Mouse (Mus musculus) hindbrain, embryonic 16.5 days (tissue): ENCODE data around the gene Phox2b. TPM values are rescaled to one million over a fixed set of nuclear protein-coding genes. Genes with fewer than 3 reads are reported as not detected.

ENCODE experiments used
- ATAC-seq: fragments of 200-750 bp; cut with Nextera tagmentation; 2 replicates; pipeline ENCODE4 v1.8.0; 2017; ENCODE audit warnings: moderate TSS enrichment, moderate library complexity
- H3K27ac ChIP-seq: fragments of 300-500 bp; sonication (generic); 2 replicates; pipeline ENCODE4 v1.5.1; 2014; ENCODE audit warnings: low read depth, mild to moderate bottlenecking, control low read depth, low read length, moderate library complexity
- H3K27me3 ChIP-seq: fragments of 300-500 bp; sonication (generic); replicated peaks from 2 replicates; pipeline ENCODE4 v1.6.1; 2014; ENCODE audit warnings: low read length; ENCODE audit not compliant: control insufficient read depth, insufficient read depth
- H3K36me3 ChIP-seq: fragments of 300-500 bp; sonication (generic); 2 replicates; pipeline ENCODE4 v1.6.1; 2014; ENCODE audit warnings: mild to moderate bottlenecking, low read length, moderate library complexity, mixed read lengths; ENCODE audit not compliant: control insufficient read depth, insufficient read depth
- H3K4me1 ChIP-seq: fragments of 300-500 bp; sonication (generic); 2 replicates; pipeline ENCODE4 v1.6.1; 2014; ENCODE audit warnings: low read depth, low read length; ENCODE audit not compliant: control insufficient read depth, insufficient read depth
- H3K4me2 ChIP-seq: fragments of 300-500 bp; sonication (generic); 2 replicates; pipeline ENCODE4 v1.6.1; 2014; ENCODE audit warnings: mild to moderate bottlenecking, low read length, control low read depth, moderate library complexity
- H3K4me3 ChIP-seq: fragments of 300-500 bp; sonication (generic); 2 replicates; pipeline ENCODE4 v1.5.1; 2014; ENCODE audit warnings: mild to moderate bottlenecking, low read length, control low read depth, moderate library complexity
- H3K9ac ChIP-seq: fragments of 300-500 bp; sonication (generic); 2 replicates; pipeline ENCODE4 v1.6.1; 2014; ENCODE audit warnings: low read depth, mild to moderate bottlenecking, control low read depth, low read length, moderate library complexity
- H3K9me3 ChIP-seq: fragments of 300-500 bp; sonication (generic); 2 replicates; pipeline ENCODE4 v1.6.1; 2014; ENCODE audit warnings: mild to moderate bottlenecking, low read length, moderate library complexity; ENCODE audit not compliant: control insufficient read depth
- WGBS: fragments of 180-500 bp; shearing (Covaris S2); extraction: QIAGEN DNeasy Blood & Tissue Kit; methylation state at CpG from one replicate; pipeline ENCODE4 v1.1.7; 2014; 5-methylcytosine and 5-hydroxymethylcytosine counted together
- polyA plus RNA-seq: library from polyadenylated mRNA; unstranded; fragments of >200 nt; fragmentation: Nextera tagmentation; extraction: Ambion mirVana; gene quantifications from 2 replicates; pipeline ENCODE4 v1.2.1, GENCODE M21; 2015

Phox2b gene
- polyA plus RNA-seq, 1 experiment from 2014 or later: 12.3 TPM

- no peaks in the 10 kb centered on the region for H3K9me3 ChIP-seq
- 1% methylated on average over 22 of the region's 28 CpGs for WGBS
- ATAC-seq: peak; percentile 78
These were observed 2.9 kb upstream of the Phox2b start for GRCm38 (mm10) chr5:67101793-67102600.

GRCm38 (mm10) chr5:67101395-67101760, 2.3 kb upstream of the Phox2b start:
- Histone ChIP-seq H3K4me1 (no peaks in the 10 kb centered on the region), H3K27ac (no peak overlapping the region), H3K9me3 (no peaks in the 10 kb centered on the region), H3K4me2 (no peak overlapping the region), H3K9ac (no peak overlapping the region), H3K4me3 (no peak overlapping the region), H3K36me3 (no peaks in the 10 kb centered on the region), H3K27me3 (peaks cover 54% of the 10 kb centered on the region)
- 3% methylated on average over 9 of the region's 9 CpGs for WGBS
- peak; percentile 38; the same call in 1 of the 2 replicates for ATAC-seq

More at GRCm38 (mm10) chr5:67101793-67102600, 2.9 kb upstream of the Phox2b start:
- Histone ChIP-seq H3K4me1 (no peaks in the 10 kb centered on the region), H3K4me2 (no peak overlapping the region), H3K36me3 (no peaks in the 10 kb centered on the region), H3K4me3 (no peak overlapping the region), H3K9ac (no peak overlapping the region), H3K27ac (no peak overlapping the region), H3K27me3 (peaks cover 53% of the 10 kb centered on the region)

DNA sequence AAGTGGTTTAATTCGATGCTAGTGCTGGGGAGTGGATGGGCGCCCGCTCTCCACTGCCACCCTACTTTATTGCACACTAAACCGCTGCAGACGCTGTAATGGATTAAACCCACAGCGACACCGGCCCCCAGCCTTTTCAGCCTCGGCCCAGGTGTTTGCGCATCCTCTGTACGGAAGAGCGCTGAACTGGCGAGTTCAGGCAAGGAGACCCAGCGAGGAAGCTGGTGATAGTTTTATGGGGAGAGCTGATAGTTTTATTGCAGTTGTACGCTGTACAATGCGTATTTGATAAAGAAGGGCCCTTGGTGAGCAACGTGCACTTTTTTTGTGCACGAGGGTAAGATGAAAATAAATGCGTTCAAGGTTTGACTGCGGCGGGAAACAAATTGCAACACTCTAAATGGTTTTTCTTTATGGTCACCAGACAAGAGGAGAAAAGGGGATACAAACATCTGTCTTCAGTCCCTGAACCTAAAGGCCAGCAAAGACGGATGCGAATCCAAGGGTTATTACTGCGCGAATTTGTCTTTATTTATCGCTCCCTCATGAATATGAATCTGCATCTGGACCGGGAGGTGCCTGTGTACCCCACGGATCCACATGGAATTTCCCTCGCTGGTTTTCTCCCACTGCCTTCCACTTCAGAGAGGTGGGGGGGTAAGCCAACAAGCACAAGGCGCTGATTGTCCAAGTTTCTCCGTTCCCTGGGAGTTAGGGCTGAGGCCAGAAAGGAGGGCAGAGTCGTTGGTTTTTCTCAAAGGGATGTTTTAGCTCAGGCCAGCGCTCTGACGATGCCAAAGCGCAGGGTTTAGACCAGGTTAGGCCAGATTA, 1.7 kb upstream of the Phox2b start:
- no peak overlapping the region; the same call in 1 of the 2 replicates for H3K4me2 ChIP-seq
- no peaks in the 10 kb centered on the region for H3K4me1 ChIP-seq
- H3K9me3 ChIP-seq: no peaks in the 10 kb centered on the region
- H3K4me3 ChIP-seq: no peak overlapping the region
- H3K9ac ChIP-seq: no peak overlapping the region
- WGBS: 2% methylated on average over 34 of the region's 34 CpGs
- H3K27ac ChIP-seq: no peak overlapping the region
- H3K36me3 ChIP-seq: no peaks in the 10 kb centered on the region
- peaks cover 54% of the 10 kb centered on the region for H3K27me3 ChIP-seq
- no peak for ATAC-seq

GRCm38 (mm10) chr5:67099393-67100271, 531 bp upstream of the Phox2b start:
- H3K36me3 ChIP-seq: no peaks in the 10 kb centered on the region
- no peaks in the 10 kb centered on the region for H3K4me1 ChIP-seq
- H3K27ac ChIP-seq: no peak overlapping the region; the same call in 1 of the 2 replicates
- ATAC-seq: no peak
- no peaks in the 10 kb centered on the region for H3K9me3 ChIP-seq
- H3K4me3 ChIP-seq: peak overlapping the region; percentile 5; the same call in 1 of the 2 replicates
- H3K4me2 ChIP-seq: no peak overlapping the region
- 1% methylated on average over 32 of the region's 32 CpGs for WGBS
- H3K9ac ChIP-seq: no peak overlapping the region
- H3K27me3 ChIP-seq: peaks cover 48% of the 10 kb centered on the region

DNA sequence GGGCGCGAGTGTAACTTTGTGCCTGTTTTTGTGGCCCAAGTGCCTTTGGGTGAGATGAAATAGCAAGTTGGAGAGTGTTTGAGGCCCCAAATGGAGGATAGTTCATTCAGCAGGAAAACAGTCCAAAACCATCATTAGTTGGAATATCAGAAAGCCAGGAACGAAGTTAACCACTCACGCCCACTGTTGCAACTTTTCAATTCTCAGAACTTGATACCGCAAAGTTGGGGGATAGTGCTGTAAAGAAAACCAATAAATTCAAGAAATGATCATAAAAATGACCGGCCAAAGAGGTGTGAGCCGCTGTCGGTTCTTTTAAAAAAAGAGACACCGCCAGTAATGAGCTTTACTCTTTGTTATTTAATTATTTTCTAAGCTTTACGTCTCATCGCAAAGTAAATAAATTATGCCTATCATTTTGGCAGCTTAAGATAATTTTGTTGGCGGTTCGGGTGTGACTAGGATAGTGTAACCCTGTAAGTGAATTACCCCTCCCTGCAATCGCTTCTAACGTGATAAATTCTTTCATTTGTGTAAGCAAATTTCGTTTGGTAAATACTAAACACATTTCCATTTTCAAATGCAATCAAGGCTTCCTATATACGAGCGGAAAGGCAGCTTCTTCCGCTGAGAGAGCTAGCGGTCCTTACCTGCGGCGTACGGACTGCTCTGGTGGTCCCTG, 909 bp downstream of the Phox2b start:
- Histone ChIP-seq H3K27ac (no peak overlapping the region), H3K9ac (no peak overlapping the region)

GRCm38 (mm10) chr5:67097106-67098050, 1.7 kb downstream of the Phox2b start:
- Histone ChIP-seq H3K36me3 (no peaks in the 10 kb centered on the region), H3K9ac (no peak overlapping the region), H3K9me3 (no peaks in the 10 kb centered on the region), H3K4me1 (no peaks in the 10 kb centered on the region), H3K4me3 (peak overlapping the region; percentile 8; the same call in 1 of the 2 replicates), H3K27me3 (peaks cover 43% of the 10 kb centered on the region), H3K4me2 (no peak overlapping the region), H3K27ac (no peak overlapping the region)
- 1% methylated on average over 41 of the region's 41 CpGs for WGBS
- ATAC-seq: no peak

More for the DNA sequence above, 909 bp downstream of the Phox2b start:
- peaks cover 45% of the 10 kb centered on the region for H3K27me3 ChIP-seq
- no peak overlapping the region for H3K4me2 ChIP-seq
- no peaks in the 10 kb centered on the region for H3K4me1 ChIP-seq
- H3K9me3 ChIP-seq: no peaks in the 10 kb centered on the region
- peak overlapping the region; percentile 3; the same call in 1 of the 2 replicates for H3K4me3 ChIP-seq
- WGBS: 2% methylated on average over 23 of the region's 23 CpGs
- H3K36me3 ChIP-seq: no peaks in the 10 kb centered on the region
- ATAC-seq: no peak

DNA sequence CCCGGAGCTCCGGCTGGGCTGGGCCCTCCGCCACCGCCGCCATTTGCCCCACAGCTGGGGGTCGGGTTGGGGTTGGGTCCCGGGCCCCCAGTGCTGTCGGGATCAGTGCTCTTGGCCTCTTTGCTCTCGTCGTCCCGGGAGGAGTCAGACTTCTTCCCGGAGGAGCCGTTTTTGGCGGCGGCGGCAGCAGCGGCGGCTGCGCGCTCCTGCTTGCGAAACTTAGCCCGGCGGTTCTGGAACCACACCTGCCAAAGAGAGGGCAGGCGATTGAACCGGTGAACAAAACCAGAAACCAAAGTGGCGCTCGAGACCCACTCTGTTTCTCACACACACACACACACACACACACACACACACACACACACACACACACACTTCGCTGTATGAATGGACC, 2.7 kb downstream of the Phox2b start:
- Histone ChIP-seq H3K27ac (peak overlapping the region; percentile 32; the same call in 1 of the 2 replicates), H3K27me3 (peaks cover 40% of the 10 kb centered on the region), H3K4me3 (peak overlapping the region; percentile 31), H3K36me3 (no peaks in the 10 kb centered on the region), H3K9ac (0 out of 2 replicates have a peak overlapping the region, but pooled peaks have one; percentile 23), H3K9me3 (no peaks in the 10 kb centered on the region), H3K4me1 (no peaks in the 10 kb centered on the region), H3K4me2 (peak overlapping the region; percentile 40)
- WGBS: under 1% methylated on average over 21 of the region's 28 CpGs
- no peak for ATAC-seq
